Mouse (Mus musculus) embryonic stem cell, embryonic (primary cell): Measurements from ENCODE around the gene Dner.

Source experiments
- CTCF ChIA-PET, 4 experiments: fragments of 300-600 bp in 2 of 4; fragments of 350-600 bp in 2 of 4; sonication (Branson Sonifier 250); formaldehyde crosslinking; loops; one replicate each; lab custom pipeline; 2022; ENCODE audit warnings: inconsistent platforms in 2 of 4; lab: Charles Lee
- POLR2A ChIA-PET, 4 experiments: fragments of 300-600 bp in 2 of 4; fragments of 350-600 bp in 2 of 4; sonication (Branson Sonifier 250); formaldehyde crosslinking; loops; one replicate each; lab custom pipeline; 2022; ENCODE audit warnings: antibody characterized with exemption in 4 of 4, inconsistent platforms in 1 of 4; lab: Charles Lee

Dner gene

GRCm38 (mm10) chr1:84396787-84397186 lies 299.2 kb downstream of the Dner start:
- ChIA-PET CTCF (no interaction called here), POLR2A (no interaction called here)

- ChIA-PET POLR2A (interaction anchor here in 1 of 4 experiments (1.2 kb wide), 1 partner anchor 9 kb away, joined by 4 read pairs; no protein-coding TSS in a partner anchor), CTCF (no interaction called here)
These were observed 300.1 kb downstream of the Dner start for GRCm38 (mm10) chr1:84395928-84396327.

DNA sequence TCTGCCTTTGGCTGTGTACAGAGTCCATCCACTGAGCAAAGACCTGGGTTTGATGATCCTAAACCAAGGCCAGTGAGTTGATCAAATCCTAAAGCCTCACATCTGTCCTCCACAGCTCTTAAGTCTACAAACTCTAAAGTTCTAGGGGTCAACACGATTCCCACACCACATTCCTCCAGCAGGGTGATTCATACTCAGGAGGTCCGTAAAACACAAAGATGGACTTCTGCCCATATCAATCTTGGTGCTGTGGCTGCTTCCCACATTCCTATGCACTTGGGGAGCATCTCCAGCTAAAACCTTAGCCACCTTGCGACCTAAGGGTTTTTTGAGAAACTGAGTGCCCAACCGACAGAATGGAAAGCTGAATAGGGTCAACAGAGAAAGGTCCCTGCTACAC lies 305.1 kb downstream of the Dner start:
- ChIA-PET CTCF (no interaction called here), POLR2A (interaction anchor here in 1 of 4 experiments (0.5 to 1.4 kb wide), 2 partner anchors 17 to 1236 kb away, joined by 3 to 4 read pairs; no protein-coding TSS in a partner anchor)

DNA sequence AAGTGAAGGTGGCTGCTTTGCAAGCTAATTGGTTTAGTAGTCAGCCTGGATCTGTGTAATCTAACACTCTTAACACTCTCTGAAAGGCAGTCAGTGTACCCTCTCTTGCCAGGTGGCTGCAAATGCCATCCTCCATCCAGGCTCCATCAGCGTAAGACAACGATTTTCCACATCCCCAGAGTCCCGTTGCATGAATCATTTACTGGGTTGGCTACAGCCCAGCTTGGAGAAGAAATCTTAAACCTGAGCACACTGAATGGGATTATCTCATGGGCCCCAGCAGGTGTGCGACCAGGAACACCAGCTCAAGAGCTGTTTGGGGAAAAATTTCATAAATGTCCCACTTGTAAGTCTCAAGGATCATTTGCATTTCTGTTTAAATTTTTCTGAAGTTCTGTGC lies 308.4 kb downstream of the Dner start:
- ChIA-PET CTCF (no interaction called here), POLR2A (no interaction called here)

GRCm38 (mm10) chr1:84386481-84387146 lies 309.4 kb downstream of the Dner start:
- ChIA-PET CTCF (no interaction called here), POLR2A (interaction anchor here in 1 of 4 experiments (0.6 kb wide), 1 partner anchor 1258 kb away, joined by 3 read pairs; no protein-coding TSS in a partner anchor)

DNA sequence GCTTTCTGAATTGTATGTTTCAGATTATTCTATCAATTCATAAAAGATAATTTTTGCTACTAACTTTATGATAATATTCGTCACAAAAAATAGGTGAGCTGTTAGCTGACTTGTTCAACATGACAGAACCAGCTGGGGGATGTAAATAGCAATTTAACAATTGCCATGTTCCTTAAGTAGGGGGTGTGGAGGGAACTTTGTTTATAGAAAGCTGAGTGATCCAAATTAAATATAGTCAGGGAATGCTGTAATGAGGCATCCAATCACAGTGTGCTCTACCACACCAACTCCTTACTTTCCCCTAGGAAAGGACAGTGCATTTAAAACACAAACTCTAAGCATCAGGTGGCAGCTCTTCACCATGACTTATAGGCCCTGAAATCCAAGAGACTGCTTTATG lies 313.3 kb downstream of the Dner start:
- POLR2A ChIA-PET: interaction anchor here in 2 of 4 experiments (0.6 to 1.1 kb wide), 3 partner anchors 12 to 253 kb away, joined by 3 read pairs; no protein-coding TSS in a partner anchor
- CTCF ChIA-PET: no interaction called here

DNA sequence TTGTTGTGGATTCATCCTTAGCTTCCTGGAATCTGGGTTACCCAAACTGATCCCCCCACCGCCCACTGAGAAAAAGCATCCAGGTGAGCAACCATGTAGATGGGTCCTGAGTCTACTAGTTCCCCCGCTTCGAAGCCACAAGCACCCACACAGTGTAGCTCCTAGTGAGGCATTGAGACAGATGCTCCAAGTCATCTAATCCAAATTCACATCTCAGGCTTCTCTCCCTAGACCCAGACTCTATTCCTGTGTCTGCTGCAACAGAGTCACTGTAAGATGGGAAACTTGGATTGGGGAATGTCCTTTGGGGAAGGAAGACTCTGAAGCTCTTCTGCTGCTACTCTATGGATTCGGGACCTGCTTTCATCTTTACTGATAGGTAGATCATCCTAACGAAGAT lies 314.0 kb downstream of the Dner start:
- CTCF ChIA-PET: no interaction called here
- POLR2A ChIA-PET: interaction anchor here in 2 of 4 experiments (0.6 to 1.1 kb wide), 2 partner anchors 12 to 43 kb away, joined by 3 to 5 read pairs; no protein-coding TSS in a partner anchor

- CTCF ChIA-PET: no interaction called here
- POLR2A ChIA-PET: interaction anchor here in 1 of 4 experiments (1.1 kb wide), 1 partner anchor 24 kb away, joined by 3 read pairs; no protein-coding TSS in a partner anchor
These were observed 315.1 kb downstream of the Dner start for GRCm38 (mm10) chr1:84380895-84381294.

- POLR2A ChIA-PET: interaction anchor here in 1 of 4 experiments (0.7 kb wide), 1 partner anchor 562 kb away, joined by 4 read pairs; no protein-coding TSS in a partner anchor
- CTCF ChIA-PET: interaction anchor here in 1 of 4 experiments (0.6 kb wide), 1 partner anchor 85 kb away, joined by 3 read pairs; no protein-coding TSS in a partner anchor
These were observed 328.3 kb downstream of the Dner start for GRCm38 (mm10) chr1:84367733-84368132.

DNA sequence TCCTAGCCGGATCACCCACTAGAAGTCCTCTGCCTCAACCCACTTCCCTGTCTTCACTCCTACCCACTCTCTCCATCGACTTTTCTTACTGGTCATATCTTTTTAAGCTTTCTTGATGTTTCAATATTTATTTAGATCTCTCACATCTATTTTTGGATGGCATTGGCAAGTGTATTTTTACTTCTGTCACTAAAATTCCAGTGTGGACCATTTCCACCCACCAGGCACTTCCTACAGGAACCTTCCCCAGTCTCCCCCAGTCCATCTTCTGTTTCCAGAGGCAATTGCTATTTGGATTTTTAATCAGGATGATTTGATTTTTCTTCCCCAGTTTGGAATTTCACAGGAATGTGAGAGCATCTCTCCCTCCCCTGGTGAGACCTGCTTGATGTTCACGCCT lies 329.5 kb downstream of the Dner start:
- CTCF ChIA-PET: no interaction called here
- POLR2A ChIA-PET: no interaction called here

- ChIA-PET POLR2A (no interaction called here), CTCF (no interaction called here)
These were observed 332.1 kb downstream of the Dner start, which contains the start of gene Pid1 for GRCm38 (mm10) chr1:84363967-84364366. Gene Pid1, minus strand, starts transcription at chr1:84364180.

- CTCF ChIA-PET: no interaction called here
- POLR2A ChIA-PET: interaction anchor here in 1 of 4 experiments (0.9 kb wide), 1 partner anchor 17 kb away, joined by 3 read pairs; no protein-coding TSS in a partner anchor
These were observed 333.1 kb downstream of the Dner start for GRCm38 (mm10) chr1:84362709-84363617.

- ChIA-PET POLR2A (no interaction called here), CTCF (no interaction called here)
These were observed 333.8 kb downstream of the Dner start for GRCm38 (mm10) chr1:84362209-84362608.

DNA sequence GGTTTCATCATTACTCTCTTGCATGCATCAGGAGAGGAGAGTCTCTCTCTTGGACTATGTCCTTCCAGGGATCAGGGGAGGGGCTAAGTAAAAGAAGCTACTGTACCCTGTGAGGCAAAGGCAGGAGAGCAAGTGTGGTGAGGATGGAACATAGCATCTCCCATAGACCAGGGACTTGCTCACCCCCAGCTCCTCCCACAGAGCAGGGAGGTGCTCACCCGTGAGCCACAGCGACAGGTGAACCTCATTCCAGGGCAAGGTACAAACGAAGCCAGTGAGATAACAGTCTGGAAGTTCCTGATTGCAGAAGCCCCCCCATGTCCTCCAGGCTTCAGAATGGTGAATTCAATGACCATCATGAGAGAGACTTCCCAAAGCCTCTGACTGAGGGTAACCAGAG lies 334.6 kb downstream of the Dner start:
- ChIA-PET CTCF (no interaction called here), POLR2A (no interaction called here)

- ChIA-PET CTCF (no interaction called here), POLR2A (no interaction called here)
These were observed 336.2 kb downstream of the Dner start for GRCm38 (mm10) chr1:84359611-84360500.

DNA sequence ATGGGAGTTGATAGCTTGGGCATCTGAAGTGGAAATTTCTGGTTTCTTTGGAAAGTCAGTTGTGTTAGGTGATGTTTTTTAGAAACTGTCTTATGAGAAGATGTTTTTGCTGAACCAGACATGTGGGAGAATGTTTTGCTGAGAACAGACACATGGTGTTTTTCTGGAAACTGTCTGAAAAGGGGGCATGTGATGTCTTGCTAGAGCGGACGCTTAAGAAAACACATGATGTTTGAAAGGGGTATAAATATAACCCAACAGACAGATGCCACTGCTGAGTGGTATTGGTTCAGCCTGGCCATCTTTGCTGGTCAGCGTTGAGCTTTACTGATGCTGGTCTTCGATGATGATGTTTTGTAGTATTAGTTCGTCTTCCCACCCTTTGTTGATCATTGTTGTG lies 338.8 kb downstream of the Dner start:
- ChIA-PET POLR2A (no interaction called here), CTCF (no interaction called here)

DNA sequence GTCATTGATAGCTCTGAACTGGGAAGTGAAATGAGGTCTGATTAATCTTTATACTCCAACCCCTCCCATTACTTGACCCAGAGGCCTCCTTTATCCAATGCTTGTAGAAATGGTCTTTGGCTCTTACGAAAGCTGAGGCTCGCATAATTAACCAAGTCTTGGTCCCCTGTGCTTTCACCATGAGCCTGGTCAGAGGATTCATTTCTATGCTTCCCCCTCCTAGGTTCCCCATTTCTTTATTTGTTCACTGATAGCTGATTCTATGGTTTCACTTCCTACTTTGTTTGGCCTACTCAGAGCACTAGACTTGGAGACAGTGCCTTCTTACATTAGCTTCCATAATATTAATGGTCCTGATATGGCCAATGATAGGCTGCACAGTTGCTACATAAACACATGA lies 345.8 kb downstream of the Dner start:
- CTCF ChIA-PET: no interaction called here
- POLR2A ChIA-PET: no interaction called here

DNA sequence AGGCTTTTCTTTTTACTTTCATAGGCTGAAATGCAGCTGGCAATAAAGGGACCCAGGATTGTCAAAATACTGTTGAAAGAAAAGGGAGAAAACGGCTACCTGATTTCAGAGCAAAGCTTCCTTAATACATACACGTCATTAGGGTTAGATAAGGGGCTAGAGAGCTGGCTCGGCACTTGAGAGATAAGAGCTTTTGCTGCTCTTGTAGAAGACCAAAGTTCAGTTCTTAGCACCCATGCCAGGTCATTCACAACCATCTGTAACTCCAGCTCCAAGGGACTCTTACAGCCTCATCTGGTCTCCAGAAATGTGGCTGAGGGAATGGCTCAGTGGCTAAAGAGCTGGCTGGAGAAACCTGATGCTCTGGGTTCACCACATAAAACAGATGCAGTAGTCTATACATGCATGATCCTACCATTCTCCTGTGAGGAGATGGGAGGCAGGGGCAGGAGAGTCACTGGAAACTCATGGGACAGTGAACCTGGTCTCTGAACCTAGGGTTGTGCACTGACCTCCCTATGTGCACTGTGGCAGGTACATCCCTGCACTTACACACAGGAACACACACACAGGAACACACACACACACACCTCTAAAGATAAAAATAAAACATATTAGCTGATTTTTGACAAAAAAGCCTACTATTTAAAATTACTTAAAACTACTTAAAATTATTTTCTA lies 348.1 kb downstream of the Dner start:
- CTCF ChIA-PET: interaction anchor here in 1 of 4 experiments (0.6 kb wide), 1 partner anchor 575 kb away, joined by 3 read pairs; no protein-coding TSS in a partner anchor
- POLR2A ChIA-PET: no interaction called here
